Mouse (Mus musculus): Measurements from ENCODE around the gene Pdk2.
"Not testable (repeated sequence)": the region's sequence is repeated elsewhere in the genome, so short reads cannot be mapped to it uniquely, and the experiment has no call there.

Pdk2 gene

DNA sequence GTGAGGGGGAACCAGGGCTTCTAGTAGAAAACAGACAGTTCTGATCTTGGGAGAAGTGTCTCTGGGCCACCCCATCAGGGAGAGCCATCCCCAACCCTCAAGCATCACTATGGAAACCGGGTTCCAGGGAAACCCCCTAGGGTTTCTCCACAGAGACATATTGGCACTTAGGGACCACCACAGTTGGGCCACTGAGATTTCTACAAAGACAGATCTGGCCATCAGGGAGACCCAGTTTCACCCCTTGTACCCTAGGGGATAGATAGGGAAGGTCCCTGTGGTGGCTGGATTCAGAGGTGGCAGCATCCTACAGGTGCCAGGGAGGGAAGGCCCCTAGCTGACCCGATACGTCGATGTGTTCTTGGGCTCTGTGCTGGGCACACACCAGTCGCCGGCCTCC is 14.3 kb downstream of the Pdk2 start:
- DNase-seq, result no peak

DNA sequence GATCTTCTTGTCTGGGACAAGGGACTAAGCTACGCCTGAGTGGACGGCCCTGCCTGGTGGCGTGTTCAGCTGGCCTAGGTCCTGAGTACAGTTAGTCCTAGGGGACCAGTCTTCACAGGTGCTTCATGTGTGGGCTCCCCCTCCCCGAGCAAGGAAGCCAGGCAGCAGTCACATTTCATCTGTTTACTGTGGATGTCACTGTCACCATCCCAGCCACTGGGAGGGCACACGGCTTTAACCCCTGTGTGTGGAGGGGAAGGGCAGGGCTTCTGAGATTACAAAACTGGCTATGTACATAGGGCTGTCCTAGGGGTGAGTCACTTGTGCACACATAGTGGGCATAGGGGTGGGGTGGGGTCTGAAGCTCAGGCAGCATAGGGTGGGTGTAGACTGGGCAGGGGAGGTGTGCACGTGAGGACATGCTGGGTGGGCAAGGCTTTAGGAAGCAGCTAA is 15.0 kb downstream of the Pdk2 start:
- DNase-seq, result no peak

- no peak for DNase-seq
These were observed 15.7 kb downstream of the Pdk2 start for GRCm38 (mm10) chr11:95025227-95026012.

- DNase-seq, result peak; percentile 92
These were observed 16.5 kb downstream of the Pdk2 start for GRCm38 (mm10) chr11:95024439-95025184.

GRCm38 (mm10) chr11:95023481-95023880 is 17.7 kb downstream of the Pdk2 start:
- no peak for DNase-seq

DNA sequence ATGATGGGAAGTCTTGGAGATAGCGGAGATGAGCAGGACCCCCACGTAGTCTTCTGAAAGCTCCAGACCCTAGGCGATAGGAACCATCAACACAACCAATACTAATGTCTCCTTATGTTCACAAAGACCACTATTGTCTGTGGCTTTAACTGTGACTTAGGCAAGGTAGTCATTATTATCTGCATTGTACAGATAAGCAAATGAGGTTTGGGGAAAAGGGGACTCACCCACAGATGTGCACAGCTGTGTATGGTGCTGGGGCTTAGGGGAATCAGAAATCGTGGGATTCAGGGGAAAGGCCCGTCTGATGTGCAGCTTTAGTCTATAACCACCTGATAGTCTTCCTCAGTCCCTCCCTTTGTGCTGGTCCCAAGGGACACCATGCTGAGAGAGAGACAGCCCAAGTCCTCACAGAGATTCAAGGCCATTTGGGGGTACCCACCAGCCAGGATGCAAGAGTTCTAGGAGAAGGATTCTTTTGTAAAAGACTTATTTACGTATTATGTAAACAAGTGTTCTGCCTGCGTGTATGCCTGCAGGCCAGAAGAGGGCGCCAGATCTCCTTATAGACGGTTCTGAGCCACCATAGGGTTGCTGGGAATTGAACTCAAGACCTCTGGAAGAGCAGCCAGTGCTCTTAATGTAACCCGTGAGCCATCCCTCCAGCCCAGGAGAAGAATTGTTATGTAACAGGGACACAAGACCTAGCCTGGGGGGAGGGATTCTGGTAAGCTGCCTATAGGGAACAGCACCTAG is 18.7 kb downstream of the Pdk2 start:
- no peak for DNase-seq

GRCm38 (mm10) chr11:95015484-95015883 is 25.7 kb downstream of the Pdk2 start:
- DNase-seq, result no peak

DNA sequence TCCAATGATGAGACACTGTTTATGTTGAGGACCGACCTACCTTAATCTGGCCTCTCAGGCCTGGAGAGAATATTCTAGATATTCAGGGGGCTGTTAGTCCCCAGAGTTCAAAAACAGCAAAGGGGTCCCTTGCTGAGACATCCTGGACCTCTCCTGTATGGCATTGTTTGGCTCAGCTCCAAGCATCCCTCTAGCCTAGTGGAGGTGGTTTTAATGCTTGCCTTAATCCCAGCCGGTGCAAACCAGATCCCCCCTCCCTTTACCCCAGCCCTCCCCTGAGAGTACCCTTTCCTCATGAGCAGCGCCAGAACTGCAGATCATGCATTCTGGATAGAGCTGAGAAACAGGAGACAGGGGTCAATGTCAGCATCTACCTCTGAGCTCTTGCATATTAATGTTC is 28.7 kb downstream of the Pdk2 start:
- DNase-seq, result no peak

DNA sequence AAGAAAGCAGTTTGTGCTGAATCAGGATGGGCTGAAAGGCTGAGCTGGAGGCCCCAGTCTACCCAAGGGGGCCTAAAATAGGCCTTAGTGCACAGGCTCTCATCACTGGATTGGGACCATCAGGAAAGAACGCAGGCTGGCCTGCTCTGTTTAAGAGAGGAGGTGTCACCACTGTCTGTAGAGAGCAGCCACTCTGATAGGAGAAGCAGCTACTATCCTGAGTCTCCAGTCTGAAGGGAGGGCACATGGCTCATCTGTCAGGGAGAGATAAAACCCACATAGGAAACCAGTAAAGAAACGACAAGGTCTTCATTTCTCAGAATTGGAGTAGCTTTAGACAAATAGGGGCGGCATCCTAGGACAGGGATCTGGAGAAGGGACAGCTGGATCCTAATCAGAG is 29.1 kb downstream of the Pdk2 start:
- no peak for DNase-seq

DNA sequence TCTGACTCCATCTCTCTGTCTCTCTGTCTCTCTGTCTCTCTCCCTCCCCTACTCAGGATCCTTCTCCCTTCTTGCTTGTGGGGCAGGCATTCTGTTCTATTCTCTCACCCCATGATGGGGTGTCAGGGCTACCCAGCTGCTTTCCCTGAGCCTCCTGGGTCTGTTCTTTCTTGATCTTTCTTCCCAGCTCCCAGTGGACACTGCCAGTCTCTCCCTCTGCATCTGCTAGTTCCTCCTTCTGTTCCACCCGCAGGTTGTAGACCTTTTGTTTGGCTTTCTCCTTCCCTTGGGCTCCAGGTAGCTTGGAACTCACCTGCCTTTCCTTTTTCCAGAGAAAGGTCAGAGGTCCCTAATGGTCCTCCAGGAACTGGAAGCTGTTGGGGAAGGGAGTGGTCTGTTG is 29.7 kb downstream of the Pdk2 start:
- no peak for DNase-seq

- DNase-seq, result not testable (repeated sequence)
These were observed 30.2 kb downstream of the Pdk2 start for GRCm38 (mm10) chr11:95010841-95011403.

- peak; percentile 73 for DNase-seq
These were observed 30.9 kb downstream of the Pdk2 start for GRCm38 (mm10) chr11:95010141-95010739.

- DNase-seq, result peak; percentile 74
These were observed 31.5 kb downstream of the Pdk2 start, which contains the start of gene Samd14 for GRCm38 (mm10) chr11:95009629-95010014. Gene Samd14 (plus strand): TSS chr11:95009879.

- DNase-seq, result no peak
These were observed 32.2 kb downstream of the Pdk2 start for GRCm38 (mm10) chr11:95008661-95009628.

- no peak for DNase-seq
These were observed 33.7 kb downstream of the Pdk2 start for GRCm38 (mm10) chr11:95007418-95007817.

DNA sequence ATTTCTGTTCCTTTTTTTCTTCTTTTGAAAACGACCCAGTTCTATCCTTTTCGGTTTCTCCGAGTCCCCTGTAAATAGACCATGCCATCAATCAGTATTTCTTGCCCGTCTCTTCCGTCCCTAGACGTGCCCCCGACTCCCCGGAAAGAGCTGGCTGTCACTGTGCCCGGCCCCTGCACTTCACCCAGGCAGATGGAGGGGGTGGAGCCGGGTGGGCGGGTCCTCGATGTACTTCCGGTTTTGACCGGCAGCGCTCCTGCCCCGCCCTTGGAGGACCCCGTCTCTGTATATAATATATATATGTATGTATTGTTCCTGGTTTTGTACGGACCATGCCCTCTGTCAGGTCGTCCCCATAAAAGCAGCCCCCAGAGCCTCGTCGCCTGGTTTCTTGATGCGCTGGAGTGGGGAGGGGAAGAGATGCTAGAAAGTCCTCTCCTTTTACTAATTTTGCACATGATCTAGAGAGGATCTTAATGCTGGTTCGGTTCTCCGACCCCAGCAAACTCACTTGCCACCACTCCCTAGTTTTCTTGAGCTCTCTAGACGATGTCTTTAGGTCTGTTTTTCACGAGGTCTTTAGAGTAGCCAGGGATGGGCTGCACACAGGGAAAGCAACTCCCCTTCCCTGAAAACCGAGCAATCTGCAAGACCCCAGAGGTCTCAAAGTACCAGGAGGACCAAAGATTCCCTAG is 34.5 kb downstream of the Pdk2 start:
- peak; percentile 63 for DNase-seq

DNA sequence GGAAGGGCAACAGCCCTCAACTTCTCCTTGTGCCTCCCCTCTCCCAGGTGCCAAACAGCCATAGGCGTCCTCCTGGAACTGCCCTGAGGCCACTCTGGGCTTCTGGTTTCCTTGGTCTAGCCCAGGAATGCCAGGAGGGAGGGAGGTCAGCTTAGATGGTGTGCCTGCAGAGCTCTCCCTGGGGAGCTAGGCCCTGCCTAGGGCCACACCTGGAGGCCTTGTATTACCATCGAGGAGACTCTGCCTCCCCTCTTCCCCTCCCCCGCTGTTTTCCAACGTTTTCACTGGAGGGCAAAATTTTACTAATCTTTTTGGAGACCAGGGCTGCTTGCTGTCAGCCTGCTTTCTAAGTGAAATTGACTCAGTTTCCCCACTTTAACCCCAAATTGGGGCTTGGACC is 35.1 kb downstream of the Pdk2 start:
- no peak for DNase-seq

- DNase-seq, result no peak
These were observed 36.3 kb downstream of the Pdk2 start for GRCm38 (mm10) chr11:95004937-95005198.

- no peak for DNase-seq
These were observed 36.8 kb downstream of the Pdk2 start for GRCm38 (mm10) chr11:95004136-95004936.

GRCm38 (mm10) chr11:95002705-95003104 is 38.4 kb downstream of the Pdk2 start:
- DNase-seq, result no peak

Measured in cerebellum, adult 8-10 months (tissue).